Mouse (Mus musculus): Measurements from ENCODE around the gene Mbd6.
"Not testable (repeated sequence)": the region's sequence is repeated elsewhere in the genome, so short reads cannot be mapped to it uniquely, and the experiment has no call there.

The Mbd6 gene

DNA sequence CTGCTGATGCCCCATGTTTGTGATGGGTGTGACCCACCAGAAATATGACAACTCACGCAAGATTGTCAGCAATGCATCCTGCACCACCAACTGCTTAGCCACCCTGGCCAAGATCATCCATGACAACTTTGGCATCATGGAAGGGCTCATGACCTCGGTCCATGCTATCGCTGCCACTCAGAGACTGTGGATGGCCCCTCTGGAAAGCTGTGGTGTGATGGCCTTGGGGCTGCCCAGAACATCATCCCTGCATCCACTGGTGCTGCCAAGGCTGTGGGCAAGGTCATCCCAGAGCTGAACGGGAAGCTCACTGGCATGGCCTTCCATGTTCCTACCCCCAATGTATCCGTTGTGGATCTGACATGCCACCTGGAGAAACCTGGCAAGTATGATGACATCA is 24.7 kb upstream of the Mbd6 start:
- DNase-seq (ENCODE audit: extremely low spot score) = not testable (repeated sequence)

DNA sequence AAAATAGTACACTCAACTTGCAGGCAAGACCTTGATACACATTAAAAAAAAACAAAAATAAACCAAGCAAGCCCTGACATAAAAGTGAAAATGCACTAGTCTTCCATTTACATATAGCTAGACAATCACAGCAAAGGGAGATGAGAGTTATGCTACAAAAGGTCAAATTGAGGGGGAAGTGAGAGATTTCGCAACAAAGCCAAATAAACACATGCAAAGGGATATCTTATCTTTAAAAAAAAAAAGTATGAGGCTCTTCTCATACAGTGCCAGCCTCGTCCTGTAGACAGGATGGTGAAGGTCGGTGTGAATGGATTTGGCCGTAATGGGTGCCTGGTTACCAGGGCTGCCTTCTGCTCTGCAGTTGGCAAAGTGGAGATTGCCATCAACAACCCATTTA is 24.0 kb upstream of the Mbd6 start:
- DNase-seq (ENCODE audit: extremely low spot score) = no peak

DNA sequence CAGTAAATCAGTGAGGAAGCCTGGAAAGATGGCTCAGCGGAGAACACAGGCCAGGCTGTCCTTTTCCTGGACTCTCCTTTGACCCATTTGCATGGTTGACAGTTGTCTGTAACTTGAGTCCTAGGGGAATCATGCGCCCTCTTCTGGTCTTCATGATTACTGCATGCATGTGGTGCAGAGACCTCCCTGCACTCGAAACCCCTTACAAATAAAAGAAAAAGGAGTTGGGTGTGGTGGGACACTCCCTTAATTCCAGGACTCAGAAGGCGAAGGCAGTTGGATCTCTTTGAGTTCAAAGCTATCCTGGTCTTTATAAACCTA is 23.5 kb upstream of the Mbd6 start:
- peak; percentile 89 for DNase-seq (ENCODE audit: extremely low spot score)

DNA sequence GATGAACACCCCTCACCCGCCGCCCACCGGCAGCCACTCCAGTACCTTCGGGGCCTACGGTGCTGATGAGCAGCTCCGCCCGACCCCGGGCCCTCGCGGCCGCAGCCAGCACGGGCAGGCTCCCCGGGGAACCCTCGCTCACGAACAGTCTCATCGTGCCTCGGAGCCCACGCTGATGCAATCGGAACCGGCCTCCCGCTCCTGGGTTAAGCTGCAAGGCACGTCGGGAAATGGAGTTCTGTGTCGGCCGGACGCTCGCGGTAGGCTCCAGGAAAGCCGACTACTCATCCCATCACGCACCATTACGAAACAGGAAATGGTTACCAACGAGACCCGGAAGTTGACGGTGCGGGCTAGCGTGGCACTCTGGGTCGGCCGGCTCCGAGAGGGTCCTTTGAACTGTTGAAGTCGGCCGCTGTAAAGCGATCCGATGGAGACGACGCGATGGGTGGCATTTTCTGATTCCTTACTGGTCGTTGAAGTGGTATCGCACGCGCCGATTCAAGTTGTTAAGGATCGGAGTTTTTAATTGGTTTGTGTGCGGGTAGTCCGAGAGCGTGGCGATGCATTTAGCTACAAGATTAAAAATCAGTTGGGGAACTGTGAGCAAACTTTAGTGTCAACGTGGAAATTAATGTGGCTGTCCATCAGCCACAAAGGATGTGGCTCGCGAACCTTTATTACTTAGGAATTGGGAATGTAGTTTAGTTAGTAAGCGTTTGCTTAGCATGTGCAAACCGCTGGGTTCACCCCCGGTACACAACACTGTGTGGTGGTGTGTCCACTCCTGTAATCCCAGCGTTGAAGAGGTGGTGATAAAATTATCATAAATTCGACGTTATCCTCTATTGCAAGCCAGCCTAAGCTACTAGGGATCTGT is 22.9 kb upstream of the Mbd6 start, which contains the start of gene Mars:
Gene Mars (minus strand): TSS at position 311 of the 880 bp plus-strand sequence.
- DNase-seq (ENCODE audit: extremely low spot score) = peak; percentile 94

DNA sequence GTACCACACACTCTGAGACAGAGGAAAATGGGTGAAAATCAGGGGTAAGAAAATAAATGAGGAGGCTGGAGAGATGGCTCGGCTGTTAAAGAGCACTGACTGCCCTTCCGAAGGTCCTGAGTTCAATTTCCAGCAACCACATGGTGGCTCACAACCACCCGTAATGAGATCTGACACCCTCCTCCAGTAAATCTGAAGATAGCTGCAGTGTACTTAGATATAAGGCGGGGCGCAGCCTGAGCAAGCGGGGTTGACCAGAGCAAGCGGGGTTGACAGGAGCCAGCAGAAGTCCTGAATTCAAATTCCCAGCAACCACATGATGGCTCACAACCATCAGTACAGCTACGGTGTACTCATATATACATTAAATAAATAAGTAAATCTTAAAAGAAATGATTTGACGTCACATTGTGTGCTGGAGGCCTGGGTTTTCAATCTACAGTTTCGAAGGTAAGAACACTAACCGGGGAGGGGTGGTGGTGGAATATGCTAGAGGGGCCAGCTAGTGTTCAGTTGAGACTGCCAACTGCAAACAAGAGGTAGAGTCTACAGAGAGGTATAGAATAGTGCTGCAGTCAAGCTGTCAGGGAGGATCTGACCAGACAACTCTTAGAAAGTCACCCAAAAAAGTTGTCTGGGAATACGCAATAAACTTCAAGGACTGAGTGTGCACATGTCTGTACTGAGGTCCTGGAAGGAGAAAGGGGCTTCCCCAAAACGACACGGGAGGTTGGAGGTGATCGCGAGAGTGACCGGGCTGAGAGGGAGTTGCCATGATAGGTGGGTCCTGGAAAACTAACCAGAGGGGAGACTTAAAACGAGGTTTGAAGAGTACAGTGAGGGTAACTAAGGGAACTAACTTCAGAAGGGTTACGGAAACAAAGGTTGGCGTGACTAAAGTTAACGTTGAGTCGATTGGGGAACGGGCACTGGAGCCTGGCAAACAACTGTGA is 22.0 kb upstream of the Mbd6 start:
- peak; percentile 66 for DNase-seq (ENCODE audit: extremely low spot score)

DNA sequence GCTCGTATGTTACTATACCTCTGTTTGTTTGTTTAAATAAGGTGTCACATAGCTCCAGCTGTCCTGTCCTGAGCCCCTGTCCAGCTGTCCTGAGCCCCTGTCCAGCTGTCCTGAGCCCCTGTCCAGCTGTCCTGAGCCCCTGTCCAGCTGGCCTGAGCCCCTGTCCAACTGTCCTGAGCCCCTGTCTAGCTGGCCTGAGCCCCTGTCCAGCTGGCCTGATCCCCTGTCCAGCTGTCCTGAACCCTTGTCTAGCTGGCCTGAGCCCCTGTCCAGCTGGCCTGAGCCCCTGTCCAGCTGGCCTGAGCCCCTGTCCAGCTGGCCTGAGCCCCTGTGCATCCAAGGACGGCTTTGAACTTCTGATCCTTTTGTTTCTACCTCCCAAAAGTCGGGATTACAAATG is 20.3 kb upstream of the Mbd6 start:
- not testable (repeated sequence) for DNase-seq (ENCODE audit: extremely low spot score)

DNA sequence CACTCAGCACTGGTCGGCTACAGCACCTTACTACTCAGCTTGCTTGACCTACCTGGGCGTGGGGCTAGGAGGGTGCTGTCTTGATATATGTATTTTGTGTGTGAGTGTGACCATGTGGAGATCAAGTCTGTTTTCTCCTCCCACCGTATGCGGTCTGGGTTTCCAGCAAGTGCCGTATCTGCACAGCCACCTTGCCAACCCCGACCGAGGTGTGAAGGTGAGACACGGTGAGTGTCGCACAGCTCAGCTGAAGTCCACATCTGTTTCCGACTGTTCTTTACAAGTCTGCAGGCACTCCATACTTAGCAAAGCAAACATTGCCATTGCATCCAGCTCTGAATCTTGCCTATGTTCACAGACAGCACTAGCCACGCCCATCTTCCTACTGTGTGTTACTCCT is 14.3 kb upstream of the Mbd6 start:
- DNase-seq (ENCODE audit: extremely low spot score) = no peak

DNA sequence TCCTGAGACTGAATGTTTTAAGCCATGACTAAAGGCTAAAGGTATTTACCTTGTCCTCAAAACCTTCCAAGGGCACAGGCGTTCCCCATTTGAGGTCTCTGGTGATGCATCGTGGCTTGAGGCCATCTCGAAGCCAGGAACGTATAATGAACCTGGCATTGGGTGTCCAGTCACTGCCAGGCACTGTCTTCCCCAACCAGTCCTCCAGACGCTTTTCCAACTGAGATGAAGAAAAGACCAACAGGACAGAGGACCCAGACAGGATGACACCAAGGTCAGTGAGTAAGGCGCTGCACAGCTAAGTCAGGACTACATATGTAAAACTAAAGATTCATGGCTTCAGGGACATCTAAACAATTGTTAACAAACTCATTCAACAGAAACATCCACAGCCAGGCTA is 11.5 kb upstream of the Mbd6 start:
- DNase-seq (ENCODE audit: extremely low spot score) = no peak

DNA sequence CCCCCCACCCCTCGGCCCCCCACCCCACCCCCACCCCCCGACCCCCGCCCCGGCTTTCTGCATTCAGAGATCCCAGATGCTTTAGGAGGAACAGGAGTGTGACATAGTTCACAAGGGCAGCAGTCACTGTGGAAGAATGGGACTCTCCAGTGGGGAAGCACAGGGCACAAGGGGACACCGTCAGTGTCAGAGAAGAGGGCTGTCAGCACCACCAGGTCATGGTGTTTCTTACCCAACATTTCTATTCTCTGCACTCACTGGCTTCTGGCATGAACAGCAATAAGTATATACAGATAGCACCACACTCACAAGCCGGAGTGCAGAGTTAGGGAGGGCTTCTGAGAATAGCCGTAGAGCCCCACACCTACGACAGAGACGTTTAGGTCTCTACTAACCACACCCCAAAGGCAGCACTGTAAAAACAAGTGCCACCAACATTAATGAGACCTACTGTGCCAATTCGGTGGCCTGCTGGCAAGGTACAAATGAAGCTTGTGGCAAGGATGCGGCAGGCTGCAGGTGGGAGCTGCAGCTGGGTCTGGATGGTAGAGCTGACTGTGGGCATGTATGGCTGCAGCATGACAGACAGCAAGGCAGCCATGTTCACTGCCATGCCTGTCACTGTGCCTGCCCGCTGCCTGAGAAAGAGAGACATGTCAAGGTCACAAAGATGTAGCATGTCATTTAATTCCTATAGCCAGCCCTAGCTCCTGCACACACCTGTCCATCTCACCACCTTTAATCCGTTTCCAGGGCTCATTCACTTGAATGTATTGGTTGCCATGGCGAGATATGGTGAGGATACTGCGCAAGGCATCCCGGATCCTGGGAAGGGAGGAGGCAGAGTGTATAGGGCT is 8.4 kb upstream of the Mbd6 start:
- no peak for DNase-seq (ENCODE audit: extremely low spot score)

DNA sequence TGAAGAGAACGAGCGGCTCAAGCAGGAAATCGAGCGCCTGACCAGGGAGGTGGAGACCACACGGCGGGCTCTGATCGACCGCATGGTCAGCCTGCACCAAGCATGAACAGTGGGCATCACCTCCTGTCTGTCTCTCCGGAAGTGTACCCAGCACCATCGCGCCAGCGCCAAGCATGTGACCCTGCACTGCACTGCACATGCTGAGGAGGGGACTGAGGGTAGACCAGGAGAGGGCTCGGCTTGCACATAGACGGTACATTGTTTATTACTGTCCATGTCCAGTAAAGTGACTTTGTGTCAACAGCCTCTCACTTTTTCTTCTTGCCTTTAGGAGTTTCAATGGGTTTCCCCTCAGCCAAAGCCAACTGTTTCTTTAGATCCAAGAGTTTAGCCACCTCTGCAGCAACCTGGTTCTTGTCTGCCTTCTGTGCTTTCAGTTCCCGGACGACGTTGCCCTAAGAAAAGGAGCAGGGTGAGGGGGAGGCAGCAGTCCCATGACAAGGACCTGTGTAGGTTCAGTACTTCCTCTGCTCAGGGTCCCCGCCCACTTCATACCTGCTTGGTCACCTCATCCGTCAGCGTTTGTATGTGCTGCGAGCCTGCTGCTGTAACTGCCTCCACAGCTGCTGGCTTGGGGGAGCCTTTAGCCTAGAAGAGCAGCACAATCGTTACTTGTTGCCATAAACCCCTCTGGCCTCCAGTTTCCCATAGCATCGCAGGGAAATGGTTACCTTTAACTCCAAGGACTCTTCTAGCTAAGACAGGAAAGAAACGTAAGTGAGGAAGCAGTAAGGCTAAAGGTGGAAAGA is 7.4 kb upstream of the Mbd6 start:
- no peak for DNase-seq (ENCODE audit: extremely low spot score)

DNA sequence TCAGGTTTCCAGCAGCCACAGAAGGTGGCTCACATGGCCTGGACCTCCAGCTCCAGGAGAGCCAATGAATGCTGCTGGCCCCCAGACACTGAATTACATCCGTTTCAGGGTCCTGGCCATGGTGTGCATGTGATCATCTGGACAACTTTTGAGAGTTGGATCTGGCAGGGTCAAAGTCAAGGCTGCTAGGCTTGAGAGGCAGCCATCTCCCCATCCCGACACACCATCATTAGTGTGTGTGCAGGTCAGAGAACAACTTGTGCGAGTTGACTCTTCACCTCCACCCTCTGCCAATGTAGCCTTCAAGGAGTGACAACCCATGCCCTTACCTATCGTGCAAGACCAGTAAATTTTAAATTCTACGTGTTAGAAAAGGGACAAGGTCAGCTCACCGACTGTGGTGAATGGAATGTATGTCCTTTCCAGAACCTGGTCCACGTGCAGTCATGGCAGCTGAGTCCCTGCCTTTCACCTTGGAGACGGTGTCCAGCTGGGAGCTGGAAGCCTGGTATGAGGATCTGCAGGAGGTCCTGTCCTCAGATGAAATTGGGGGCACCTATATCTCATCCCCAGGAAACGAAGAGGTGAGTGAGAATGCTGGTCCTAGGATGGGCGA is 6.2 kb upstream of the Mbd6 start:
- DNase-seq (ENCODE audit: extremely low spot score) = no peak

DNA sequence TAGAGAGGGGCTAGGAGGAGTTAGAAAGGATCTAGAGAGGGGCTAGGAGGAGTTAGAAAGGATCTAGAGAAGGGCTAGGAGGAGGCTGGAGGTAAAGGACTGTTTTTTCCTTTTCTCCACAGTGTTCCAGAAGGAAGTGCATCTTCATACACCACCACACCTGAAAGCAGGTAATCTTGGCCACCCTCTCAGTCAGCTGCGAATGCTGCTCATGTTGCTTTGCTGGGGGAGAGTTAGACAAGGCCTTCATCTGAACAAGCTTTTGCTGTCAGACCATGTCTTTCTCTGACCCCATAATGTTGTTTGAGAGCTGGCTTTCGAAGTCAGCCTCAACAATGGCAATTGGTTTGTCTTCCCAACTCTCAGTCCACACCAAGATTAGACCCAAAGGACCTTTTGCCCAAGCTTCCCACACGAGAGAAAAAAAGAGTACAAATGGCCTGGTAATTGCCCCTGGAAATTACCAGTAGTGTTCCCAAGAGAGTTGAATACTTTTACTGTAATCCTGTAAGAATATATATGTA is 4.8 kb upstream of the Mbd6 start:
- no peak for DNase-seq (ENCODE audit: extremely low spot score)

DNA sequence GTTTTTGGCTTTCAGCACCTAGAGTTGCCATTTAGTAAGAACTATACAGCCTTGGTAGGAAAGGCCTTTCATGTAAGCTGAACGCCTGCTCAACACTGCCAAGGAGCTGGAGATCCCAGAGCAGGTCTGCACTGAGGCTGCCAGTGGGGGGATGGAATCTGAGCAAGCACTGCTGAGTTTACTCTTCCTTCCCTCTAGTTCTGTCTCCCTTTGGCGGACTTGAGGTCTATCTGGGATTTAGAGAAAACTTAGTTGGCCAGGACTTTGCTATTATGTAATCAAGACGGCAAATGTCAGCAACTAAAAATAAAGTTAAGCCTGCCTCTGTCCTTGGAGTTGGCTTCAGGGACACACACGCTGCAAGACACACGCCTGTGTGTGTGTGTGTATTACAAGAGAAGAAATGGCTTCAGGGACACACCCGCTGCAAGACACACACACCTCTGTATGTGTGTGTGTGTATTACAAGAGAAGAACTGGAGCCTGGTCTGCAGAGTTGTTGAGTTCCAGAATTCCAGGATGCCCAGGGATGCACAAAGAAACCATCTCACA is 4.2 kb upstream of the Mbd6 start:
- DNase-seq (ENCODE audit: extremely low spot score) = no peak

DNA sequence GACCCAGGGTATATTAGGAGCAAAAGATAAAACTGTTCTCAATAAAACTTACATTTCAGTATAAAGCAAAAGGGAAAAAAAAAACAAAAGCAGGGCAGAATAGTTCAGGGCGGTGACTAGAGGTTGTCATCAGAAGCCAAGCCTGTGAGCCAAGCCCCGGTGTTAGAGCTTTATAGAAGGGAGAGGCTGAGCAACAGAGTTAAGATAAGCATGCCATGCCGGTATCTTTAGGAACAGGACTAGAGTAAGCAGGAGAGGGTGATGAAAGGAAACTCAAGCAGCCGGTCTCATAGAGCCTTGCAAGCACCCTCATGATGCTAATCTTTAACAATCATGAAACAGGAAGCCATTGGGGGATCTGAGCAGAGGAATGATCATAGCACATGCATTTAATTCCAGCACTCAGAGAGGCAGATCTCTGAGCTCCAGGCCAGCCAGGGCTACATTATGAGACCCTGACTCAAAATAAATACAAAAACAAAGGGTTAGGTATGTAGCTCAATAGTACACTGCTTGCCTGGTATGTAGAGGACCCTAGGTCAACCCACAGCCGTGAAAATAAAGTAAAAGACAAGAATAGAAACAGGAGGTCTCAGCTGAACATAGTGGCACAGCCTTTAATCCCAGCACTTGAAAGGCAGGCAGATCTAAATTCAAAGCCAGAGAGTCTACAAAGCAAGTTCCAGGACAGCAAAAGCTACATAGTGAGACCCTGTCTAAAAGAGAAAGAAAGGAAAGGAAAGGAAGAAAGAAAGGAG is 3.2 kb upstream of the Mbd6 start:
- DNase-seq (ENCODE audit: extremely low spot score) = no peak

DNA sequence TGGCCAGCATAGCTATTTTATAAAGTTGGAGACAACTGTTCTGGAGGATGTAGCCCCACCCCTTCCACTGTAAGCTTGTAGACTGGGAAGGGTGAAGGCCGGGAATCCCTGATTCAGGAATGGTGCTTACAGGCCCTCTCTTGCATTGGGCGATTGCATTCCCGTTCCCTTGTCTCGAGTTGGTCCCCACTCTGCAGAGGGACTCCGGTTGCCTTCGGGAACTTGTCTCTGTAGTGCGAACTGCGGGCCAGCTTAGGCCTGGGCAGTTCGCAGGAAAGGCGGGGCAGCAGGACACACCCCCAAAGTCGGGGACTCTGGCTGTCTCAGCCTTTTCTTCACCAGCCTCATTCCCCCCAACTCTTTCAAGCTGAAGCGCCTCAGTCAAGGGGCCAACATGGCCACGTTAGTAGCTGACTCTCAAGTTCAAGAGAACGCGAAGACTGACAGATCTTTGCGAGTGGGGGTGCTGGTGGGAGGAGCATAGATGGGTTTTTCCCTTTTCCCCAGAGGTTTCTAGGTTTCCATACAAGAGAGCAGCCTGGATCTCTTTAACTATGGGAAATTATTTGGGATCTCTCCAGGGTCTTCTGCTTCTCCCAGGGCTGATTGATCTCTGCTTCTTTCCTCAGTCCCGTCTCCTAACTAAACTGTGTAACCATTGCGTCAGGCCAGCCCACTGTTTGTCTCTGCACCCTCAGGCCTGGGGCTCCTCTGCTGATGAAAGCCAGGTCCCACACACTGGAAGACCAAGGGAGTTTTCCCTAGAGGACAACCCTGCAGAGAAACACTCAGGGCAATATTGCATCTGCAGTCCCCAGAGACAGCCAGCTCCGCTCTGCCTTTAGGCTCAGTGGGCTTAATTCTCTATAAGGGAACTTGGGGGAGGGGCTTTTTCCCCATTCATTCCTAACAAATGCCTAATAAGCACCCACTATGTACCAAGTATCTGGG is 2.4 kb upstream of the Mbd6 start:
- no peak for DNase-seq (ENCODE audit: extremely low spot score)

DNA sequence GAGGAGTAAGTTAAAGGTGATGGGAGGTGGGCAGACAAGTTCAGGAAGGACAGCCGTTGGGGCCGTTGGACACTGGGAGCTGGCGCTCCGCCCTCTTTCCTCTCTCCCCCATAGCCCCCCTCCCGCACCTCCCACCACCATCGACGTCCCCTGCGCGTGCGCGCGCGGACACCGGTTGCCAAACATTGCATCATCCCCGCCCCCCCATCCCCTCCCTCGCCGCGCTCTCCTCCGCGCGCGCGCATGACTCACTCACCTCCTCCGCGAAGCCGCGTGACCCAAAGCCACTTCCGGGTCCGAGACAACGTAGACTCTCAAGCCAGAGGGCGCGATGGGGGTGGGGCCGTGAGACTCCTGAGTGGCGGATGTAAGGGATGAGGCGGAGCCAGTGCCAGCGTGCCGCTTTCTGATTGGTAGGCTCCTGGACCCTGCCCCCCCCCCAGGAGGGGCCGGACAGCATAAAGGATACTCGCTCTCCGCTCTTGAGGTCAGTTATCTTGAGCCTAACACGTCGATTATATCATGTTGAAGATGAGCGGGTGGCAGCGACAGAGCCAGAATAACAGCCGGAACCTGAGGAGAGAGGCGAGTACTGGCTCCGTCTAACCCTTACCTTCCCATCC is 1.6 kb upstream of the Mbd6 start:
- DNase-seq (ENCODE audit: extremely low spot score) = peak; percentile 99

DNA sequence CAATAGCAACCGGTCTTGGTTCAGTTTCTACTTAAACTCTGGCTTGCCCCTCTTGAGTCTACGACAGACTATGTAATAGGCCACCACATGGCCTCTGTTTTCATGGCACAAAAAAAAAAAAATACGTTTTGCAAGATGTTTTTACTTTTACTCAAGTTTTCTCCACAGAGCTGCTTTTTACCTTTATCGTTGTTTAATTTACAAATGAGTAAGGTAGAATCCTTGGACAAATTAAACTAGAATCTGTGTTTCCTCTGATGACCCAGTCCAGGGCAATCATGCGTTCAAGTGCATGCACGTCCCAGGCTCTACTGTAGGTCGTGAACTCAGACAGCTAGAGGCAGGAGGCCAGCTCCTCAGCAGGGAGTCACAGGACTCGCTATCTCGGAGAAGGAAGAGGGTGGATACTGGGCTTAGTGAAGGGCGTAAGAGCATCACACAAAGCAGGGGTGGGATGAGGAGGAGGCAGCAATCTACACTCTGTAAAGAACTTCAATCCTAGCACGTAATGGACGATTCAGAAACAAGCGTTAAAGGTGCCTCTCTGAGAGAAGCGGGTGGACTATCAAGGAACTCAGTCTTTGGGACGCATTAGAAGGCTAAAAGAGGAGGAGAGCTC is 864 bp upstream of the Mbd6 start:
- DNase-seq (ENCODE audit: extremely low spot score) = no peak
